Mouse (Mus musculus) forebrain, embryonic 12.5 days (tissue): ENCODE measurements at regions not wholly inside any gene's neighbourhood (a gene's known extent, or its start where the extent isn't known, plus 50 kb on each side); places are given as distances from the start of the nearest gene placed in this dataset.

ENCODE experiments used
- ATAC-seq: fragments of 200-750 bp; cut with Nextera tagmentation; 2 replicates; pipeline ENCODE4 v1.8.0; 2017; ENCODE audit warnings: moderate TSS enrichment; ENCODE audit not compliant: low FRiP score
- H3K27ac ChIP-seq: fragments of 300-500 bp; sonication (generic); 2 replicates; pipeline ENCODE4 v1.5.1; 2016; ENCODE audit warnings: mild to moderate bottlenecking
- H3K27me3 ChIP-seq: fragments of 300-500 bp; sonication (generic); 2 replicates; pipeline ENCODE4 v1.6.1; 2016; ENCODE audit warnings: mild to moderate bottlenecking
- H3K36me3 ChIP-seq: fragments of 300-500 bp; sonication (generic); replicated peaks from 2 replicates; pipeline ENCODE4 v1.6.1; 2016; ENCODE audit warnings: mild to moderate bottlenecking
- H3K4me1 ChIP-seq: fragments of 300-500 bp; sonication (generic); 2 replicates; pipeline ENCODE4 v1.6.1; 2016
- H3K4me2 ChIP-seq: fragments of 300-500 bp; sonication (generic); 2 replicates; pipeline ENCODE4 v1.6.1; 2016; ENCODE audit warnings: mild to moderate bottlenecking, moderate library complexity
- H3K4me3 ChIP-seq: fragments of 300-500 bp; sonication (generic); replicated peaks from 2 replicates; pipeline ENCODE4 v1.5.1; 2016; ENCODE audit warnings: mild to moderate bottlenecking
- H3K9ac ChIP-seq: fragments of 300-500 bp; sonication (generic); 2 replicates; pipeline ENCODE4 v1.6.1; 2016; ENCODE audit warnings: mild to moderate bottlenecking
- H3K9me3 ChIP-seq: fragments of 300-500 bp; sonication (generic); 2 replicates; pipeline ENCODE4 v1.6.1; 2016
- WGBS: fragments of 180-500 bp; shearing (Covaris S2); methylation state at CpG from one replicate; pipeline ENCODE4 v1.1.7; 2016; 5-methylcytosine and 5-hydroxymethylcytosine counted together

- no peak for ATAC-seq
- Histone ChIP-seq H3K4me1 (no peaks in the 10 kb centered on the region), H3K9ac (no peak overlapping the region), H3K4me3 (no peak overlapping the region), H3K9me3 (no peaks in the 10 kb centered on the region), H3K27me3 (no peaks in the 10 kb centered on the region), H3K27ac (no peak overlapping the region), H3K36me3 (no peaks in the 10 kb centered on the region), H3K4me2 (no peak overlapping the region)
- 89% methylated on average over 5 of the region's 5 CpGs for WGBS
Measured at GRCm38 (mm10) chr15:63724543-63725186, 120.3 kb downstream of the Gsdmc2 start.

GRCm38 (mm10) chr15:63722991-63723390, 122.0 kb downstream of the Gsdmc2 start:
- 64% methylated on average over 9 of the region's 9 CpGs for WGBS
- Histone ChIP-seq H3K4me2 (no peak overlapping the region), H3K9me3 (no peaks in the 10 kb centered on the region), H3K27me3 (no peaks in the 10 kb centered on the region), H3K4me3 (no peak overlapping the region), H3K9ac (no peak overlapping the region), H3K27ac (no peak overlapping the region), H3K4me1 (no peaks in the 10 kb centered on the region), H3K36me3 (no peaks in the 10 kb centered on the region)
- ATAC-seq, result no peak

GRCm38 (mm10) chr15:63721669-63722357, 123.2 kb downstream of the Gsdmc2 start:
- Histone ChIP-seq H3K4me3 (no peak overlapping the region), H3K27me3 (no peaks in the 10 kb centered on the region), H3K9me3 (no peaks in the 10 kb centered on the region), H3K27ac (no peak overlapping the region), H3K4me1 (no peaks in the 10 kb centered on the region), H3K4me2 (no peak overlapping the region), H3K36me3 (no peaks in the 10 kb centered on the region), H3K9ac (no peak overlapping the region)
- ATAC-seq, result peak; percentile 44; the same call in 1 of the 2 replicates
- WGBS, result 74% methylated on average over 3 of the region's 3 CpGs

GRCm38 (mm10) chr15:63717812-63718211, 127.2 kb downstream of the Gsdmc2 start:
- Histone ChIP-seq H3K9ac (no peak overlapping the region), H3K4me1 (no peaks in the 10 kb centered on the region), H3K4me2 (no peak overlapping the region), H3K36me3 (no peaks in the 10 kb centered on the region), H3K27ac (no peak overlapping the region), H3K27me3 (no peaks in the 10 kb centered on the region), H3K9me3 (no peaks in the 10 kb centered on the region), H3K4me3 (no peak overlapping the region)
- WGBS, result 95% methylated on average over 8 of the region's 8 CpGs
- no peak for ATAC-seq

GRCm38 (mm10) chr15:63713697-63714096, 131.3 kb downstream of the Gsdmc2 start:
- H3K4me2 ChIP-seq, result no peak overlapping the region
- no peaks in the 10 kb centered on the region for H3K9me3 ChIP-seq
- no peaks in the 10 kb centered on the region for H3K27me3 ChIP-seq
- H3K27ac ChIP-seq, result no peak overlapping the region
- no peak for ATAC-seq
- H3K9ac ChIP-seq, result no peak overlapping the region
- H3K4me1 ChIP-seq, result no peaks in the 10 kb centered on the region
- H3K4me3 ChIP-seq, result no peak overlapping the region
- WGBS, result 76% methylated on average over 3 of the region's 3 CpGs
- H3K36me3 ChIP-seq, result no peaks in the 10 kb centered on the region

- Histone ChIP-seq H3K9ac (no peak overlapping the region), H3K27ac (no peak overlapping the region)
- ATAC-seq, result no peak
Measured at GRCm38 (mm10) chr15:63710381-63710780, 134.6 kb downstream of the Gsdmc2 start.

GRCm38 (mm10) chr15:63709270-63709933, 135.6 kb downstream of the Gsdmc2 start:
- Histone ChIP-seq H3K9me3 (no peaks in the 10 kb centered on the region), H3K4me1 (no peaks in the 10 kb centered on the region), H3K27ac (no peak overlapping the region), H3K36me3 (no peaks in the 10 kb centered on the region), H3K4me3 (no peak overlapping the region), H3K9ac (no peak overlapping the region), H3K27me3 (no peaks in the 10 kb centered on the region), H3K4me2 (no peak overlapping the region)
- no peak for ATAC-seq
- 94% methylated on average over 4 of the region's 4 CpGs for WGBS

More at GRCm38 (mm10) chr15:63710381-63710780, 134.6 kb downstream of the Gsdmc2 start:
- Histone ChIP-seq H3K4me1 (no peaks in the 10 kb centered on the region), H3K4me3 (no peak overlapping the region), H3K9me3 (no peaks in the 10 kb centered on the region), H3K4me2 (no peak overlapping the region), H3K36me3 (no peaks in the 10 kb centered on the region), H3K27me3 (no peaks in the 10 kb centered on the region)
- 81% methylated on average over 5 of the region's 5 CpGs for WGBS

GRCm38 (mm10) chr15:63704636-63705035, 140.3 kb downstream of the Gsdmc2 start:
- H3K4me2 ChIP-seq, result no peak overlapping the region
- no peak overlapping the region for H3K27ac ChIP-seq
- no peaks in the 10 kb centered on the region for H3K4me1 ChIP-seq
- no peaks in the 10 kb centered on the region for H3K27me3 ChIP-seq
- H3K4me3 ChIP-seq, result no peak overlapping the region
- no peak overlapping the region for H3K9ac ChIP-seq
- H3K36me3 ChIP-seq, result no peaks in the 10 kb centered on the region
- no peak for ATAC-seq
- H3K9me3 ChIP-seq, result no peaks in the 10 kb centered on the region
- WGBS, result 87% methylated on average over 8 of the region's 8 CpGs

- H3K9ac ChIP-seq, result no peak overlapping the region
- H3K4me2 ChIP-seq, result no peak overlapping the region
- H3K9me3 ChIP-seq, result no peaks in the 10 kb centered on the region
- ATAC-seq, result no peak
- H3K36me3 ChIP-seq, result no peaks in the 10 kb centered on the region
- WGBS, result 95% methylated on average over 10 of the region's 10 CpGs
- H3K4me1 ChIP-seq, result peaks cover 7% of the 10 kb centered on the region
- no peak overlapping the region for H3K27ac ChIP-seq
- H3K27me3 ChIP-seq, result peaks cover 5% of the 10 kb centered on the region; the same call in 1 of the 2 replicates
- H3K4me3 ChIP-seq, result no peak overlapping the region
Measured at GRCm38 (mm10) chr15:63697831-63698230, 147.1 kb downstream of the Gsdmc2 start.

GRCm38 (mm10) chr15:63694150-63694549, 150.8 kb downstream of the Gsdmc2 start:
- Histone ChIP-seq H3K27me3 (peaks cover 5% of the 10 kb centered on the region; the same call in 1 of the 2 replicates), H3K36me3 (no peaks in the 10 kb centered on the region), H3K9me3 (no peaks in the 10 kb centered on the region), H3K4me2 (no peak overlapping the region), H3K27ac (no peak overlapping the region), H3K4me1 (peaks cover 16% of the 10 kb centered on the region), H3K4me3 (no peak overlapping the region), H3K9ac (no peak overlapping the region)
- 66% methylated on average over 3 of the region's 3 CpGs for WGBS
- no peak for ATAC-seq

- Histone ChIP-seq H3K27me3 (peaks cover 5% of the 10 kb centered on the region; the same call in 1 of the 2 replicates), H3K4me1 (peaks cover 16% of the 10 kb centered on the region), H3K27ac (no peak overlapping the region), H3K9ac (no peak overlapping the region), H3K4me2 (no peak overlapping the region), H3K36me3 (no peaks in the 10 kb centered on the region), H3K9me3 (no peaks in the 10 kb centered on the region), H3K4me3 (no peak overlapping the region)
- no peak for ATAC-seq
- WGBS, result 62% methylated on average over 2 of the region's 2 CpGs
Measured at GRCm38 (mm10) chr15:63693561-63693960, 151.4 kb downstream of the Gsdmc2 start.

GRCm38 (mm10) chr15:63692491-63693295, 152.3 kb downstream of the Gsdmc2 start:
- Histone ChIP-seq H3K4me3 (no peak overlapping the region), H3K9ac (no peak overlapping the region), H3K27me3 (peaks cover 5% of the 10 kb centered on the region; the same call in 1 of the 2 replicates), H3K9me3 (no peaks in the 10 kb centered on the region), H3K4me2 (peak overlapping the region; percentile 13; the same call in 1 of the 2 replicates), H3K4me1 (peaks cover 16% of the 10 kb centered on the region), H3K27ac (no peak overlapping the region), H3K36me3 (no peaks in the 10 kb centered on the region)
- peak; percentile 39; the same call in 1 of the 2 replicates for ATAC-seq
- 4% methylated on average over 9 of the region's 9 CpGs for WGBS
